Comparison of ENCODE assay signal across 20 mouse cellular contexts in genomic region chr1:57358546-57358945, GRCm38 (mm10). TPM values are rescaled to one million over a fixed set of nuclear protein-coding genes. Genes with fewer than 3 reads are reported as not detected.
DNase-seq lines count a peak whose midpoint lies in the region; ATAC-seq lines count a peak whose summit lies in the region.
"Had no signal": no experiment of that assay in that cellular context is flagged by ENCODE, and none has a peak within 500 bp of the region (broad histone marks: within the 10 kb centered on the region; RNA-seq: fewer than 3 reads in every experiment).

No protein-coding gene starts in this region.

- H3K27ac ChIP-seq in forebrain, embryonic 14.5 days (ENCODE audit: low read depth, low read length): no peak overlapping the region
- no peak overlapping the region for H3K27ac ChIP-seq in forebrain, embryonic 16.5 days (ENCODE audit: low read length)
- H3K27ac ChIP-seq in midbrain, embryonic 15.5 days: no peak overlapping the region
- no peak overlapping the region for H3K27ac ChIP-seq in midbrain, embryonic 13.5 days
- H3K27ac ChIP-seq in embryonic facial prominence, embryonic 14.5 days (replicated peaks; ENCODE audit: low read depth, low read length): no peak overlapping the region
- no peak overlapping the region for H3K27ac ChIP-seq in limb, embryonic 13.5 days
- H3K27ac ChIP-seq in heart, embryonic 10.5 days: no peak overlapping the region
- H3K27ac ChIP-seq: embryonic facial prominence, embryonic 13.5 days; heart, adult 2 months; hindbrain, embryonic 10.5 days; hindbrain, embryonic 14.5 days; intestine, embryonic 15.5 days had no signal

- no peak overlapping the region for H3K4me2 ChIP-seq in forebrain, embryonic 14.5 days (ENCODE audit: low read length)
- H3K4me2 ChIP-seq in forebrain, embryonic 16.5 days (ENCODE audit: low read length): no peak overlapping the region
- H3K4me2 ChIP-seq in midbrain, embryonic 15.5 days: no peak overlapping the region
- no peak overlapping the region for H3K4me2 ChIP-seq in midbrain, embryonic 13.5 days (replicated peaks)
- no peak overlapping the region for H3K4me2 ChIP-seq in embryonic facial prominence, embryonic 14.5 days (ENCODE audit: low read depth, low read length)
- no peak overlapping the region for H3K4me2 ChIP-seq in limb, embryonic 13.5 days (replicated peaks)
- H3K4me2 ChIP-seq: embryonic facial prominence, embryonic 13.5 days; heart, embryonic 12.5 days; hindbrain, embryonic 14.5 days; intestine, embryonic 15.5 days had no signal

- no peaks in the 10 kb centered on the region for H3K27me3 ChIP-seq in forebrain, embryonic 14.5 days (replicated peaks; ENCODE audit: control insufficient read depth, insufficient read depth, low read length)
- H3K27me3 ChIP-seq in forebrain, embryonic 16.5 days (replicated peaks; ENCODE audit: control insufficient read depth, insufficient read depth, low read length): no peaks in the 10 kb centered on the region
- no peaks in the 10 kb centered on the region for H3K27me3 ChIP-seq in midbrain, embryonic 15.5 days (replicated peaks)
- no peaks in the 10 kb centered on the region for H3K27me3 ChIP-seq in midbrain, embryonic 13.5 days
- H3K27me3 ChIP-seq in embryonic facial prominence, embryonic 14.5 days (replicated peaks; ENCODE audit: control insufficient read depth, insufficient read depth, low read length): no peaks in the 10 kb centered on the region
- 0 out of 2 replicates have a peak, but pooled peaks cover 12% of the 10 kb centered on the region for H3K27me3 ChIP-seq in limb, embryonic 13.5 days
- H3K27me3 ChIP-seq in heart, embryonic 10.5 days (ENCODE audit: insufficient read depth, poor library complexity, severe bottlenecking): no peaks in the 10 kb centered on the region; the same call in 1 of the 2 replicates
- H3K27me3 ChIP-seq: embryonic facial prominence, embryonic 13.5 days; heart, embryonic 12.5 days; intestine, embryonic 15.5 days had no signal

- peak; percentile 21 for DNase-seq in forebrain, embryonic 14.5 days (ENCODE audit: low spot score)
- DNase-seq in embryonic facial prominence, embryonic 14.5 days (ENCODE audit: low spot score): peak; percentile 71
- DNase-seq in cerebellum, postnatal 25 days: no peak
- no peak for DNase-seq in heart, embryonic 10.5 days (ENCODE audit: low spot score)
- DNase-seq: adrenal gland, adult 2 months; adrenal gland, postnatal 25 days; cerebellum, adult 2 months; cerebellum, postnatal 10 days; embryo, embryonic 11 days; gastrocnemius, postnatal 10 days; heart, adult 2 months had no signal

- no peaks in the 10 kb centered on the region for H3K9me3 ChIP-seq in forebrain, embryonic 14.5 days (replicated peaks; ENCODE audit: control insufficient read depth, low read length)
- H3K9me3 ChIP-seq in forebrain, embryonic 16.5 days (ENCODE audit: control insufficient read depth, low read length): no peaks in the 10 kb centered on the region
- no peaks in the 10 kb centered on the region for H3K9me3 ChIP-seq in midbrain, embryonic 15.5 days
- H3K9me3 ChIP-seq in midbrain, embryonic 13.5 days: no peaks in the 10 kb centered on the region
- H3K9me3 ChIP-seq in embryonic facial prominence, embryonic 14.5 days (ENCODE audit: control insufficient read depth, low read length): no peaks in the 10 kb centered on the region
- H3K9me3 ChIP-seq in limb, embryonic 13.5 days: no peaks in the 10 kb centered on the region
- H3K9me3 ChIP-seq in heart, embryonic 10.5 days: no peaks in the 10 kb centered on the region
- H3K9me3 ChIP-seq: embryonic facial prominence, embryonic 13.5 days; heart, embryonic 12.5 days; hindbrain, embryonic 10.5 days; intestine, embryonic 15.5 days had no signal

- H3K36me3 ChIP-seq in forebrain, embryonic 14.5 days (ENCODE audit: control insufficient read depth, insufficient read depth, low read length): no peaks in the 10 kb centered on the region
- H3K36me3 ChIP-seq in forebrain, embryonic 16.5 days (ENCODE audit: control insufficient read depth, insufficient read depth): no peaks in the 10 kb centered on the region
- H3K36me3 ChIP-seq in midbrain, embryonic 15.5 days (replicated peaks): no peaks in the 10 kb centered on the region
- H3K36me3 ChIP-seq in midbrain, embryonic 13.5 days: no peaks in the 10 kb centered on the region
- no peaks in the 10 kb centered on the region for H3K36me3 ChIP-seq in embryonic facial prominence, embryonic 14.5 days (ENCODE audit: control insufficient read depth, insufficient read depth, low read length)
- H3K36me3 ChIP-seq in limb, embryonic 13.5 days: no peaks in the 10 kb centered on the region
- no peaks in the 10 kb centered on the region for H3K36me3 ChIP-seq in heart, embryonic 10.5 days
- H3K36me3 ChIP-seq: embryonic facial prominence, embryonic 13.5 days; heart, embryonic 12.5 days; hindbrain, embryonic 10.5 days; intestine, embryonic 15.5 days had no signal

- no peak overlapping the region for H3K4me3 ChIP-seq in forebrain, embryonic 14.5 days (ENCODE audit: low read depth, low read length)
- no peak overlapping the region for H3K4me3 ChIP-seq in forebrain, embryonic 16.5 days (replicated peaks; ENCODE audit: low read length)
- no peak overlapping the region for H3K4me3 ChIP-seq in midbrain, embryonic 15.5 days
- no peak overlapping the region for H3K4me3 ChIP-seq in midbrain, embryonic 13.5 days (replicated peaks)
- H3K4me3 ChIP-seq in embryonic facial prominence, embryonic 14.5 days (ENCODE audit: low read depth, low read length): no peak overlapping the region
- no peak overlapping the region for H3K4me3 ChIP-seq in limb, embryonic 13.5 days
- no peak overlapping the region for H3K4me3 ChIP-seq in heart, embryonic 10.5 days
- H3K4me3 ChIP-seq: embryonic facial prominence, embryonic 13.5 days; heart, adult 2 months; heart, embryonic 12.5 days; hindbrain, embryonic 10.5 days; intestine, embryonic 15.5 days had no signal

- no peak for ATAC-seq in forebrain, embryonic 14.5 days
- no peak for ATAC-seq in forebrain, embryonic 16.5 days
- peak; percentile 60 for ATAC-seq in midbrain, embryonic 15.5 days (replicated peaks)
- no peak for ATAC-seq in midbrain, embryonic 13.5 days
- no peak for ATAC-seq in embryonic facial prominence, embryonic 14.5 days (ENCODE audit: low read depth)
- peak; percentile 73 for ATAC-seq in limb, embryonic 13.5 days (ENCODE audit: low FRiP score, low read depth)
- ATAC-seq: intestine, embryonic 15.5 days had no signal

- H3K4me1 ChIP-seq in forebrain, embryonic 14.5 days (ENCODE audit: control insufficient read depth, insufficient read depth, low read length): no peaks in the 10 kb centered on the region
- no peaks in the 10 kb centered on the region for H3K4me1 ChIP-seq in forebrain, embryonic 16.5 days (replicated peaks; ENCODE audit: control insufficient read depth, insufficient read depth, low read length)
- no peaks in the 10 kb centered on the region for H3K4me1 ChIP-seq in midbrain, embryonic 15.5 days
- no peaks in the 10 kb centered on the region for H3K4me1 ChIP-seq in midbrain, embryonic 13.5 days (replicated peaks)
- H3K4me1 ChIP-seq in embryonic facial prominence, embryonic 14.5 days (ENCODE audit: control insufficient read depth, insufficient read depth, low read length): no peaks in the 10 kb centered on the region
- H3K4me1 ChIP-seq in limb, embryonic 13.5 days: peaks cover 8% of the 10 kb centered on the region
- no peaks in the 10 kb centered on the region for H3K4me1 ChIP-seq in heart, embryonic 10.5 days
- H3K4me1 ChIP-seq: heart, embryonic 12.5 days; hindbrain, embryonic 10.5 days; intestine, embryonic 15.5 days had no signal

- H3K9ac ChIP-seq in forebrain, embryonic 14.5 days (ENCODE audit: low read length): no peak overlapping the region
- H3K9ac ChIP-seq in forebrain, embryonic 16.5 days (replicated peaks; ENCODE audit: low read depth, low read length): no peak overlapping the region
- no peak overlapping the region for H3K9ac ChIP-seq in midbrain, embryonic 15.5 days
- no peak overlapping the region for H3K9ac ChIP-seq in midbrain, embryonic 13.5 days (replicated peaks)
- no peak overlapping the region for H3K9ac ChIP-seq in embryonic facial prominence, embryonic 14.5 days (ENCODE audit: low read depth, low read length)
- no peak overlapping the region for H3K9ac ChIP-seq in limb, embryonic 13.5 days
- H3K9ac ChIP-seq: embryonic facial prominence, embryonic 13.5 days; heart, embryonic 12.5 days; hindbrain, embryonic 14.5 days; intestine, embryonic 15.5 days had no signal

- 69% methylated on average over 5 of the region's 5 CpGs for WGBS in forebrain, embryonic 14.5 days
- 52% methylated on average over 5 of the region's 5 CpGs for WGBS in forebrain, embryonic 16.5 days
- 65% methylated on average over 5 of the region's 5 CpGs for WGBS in midbrain, embryonic 15.5 days
- WGBS in midbrain, embryonic 13.5 days: 71% methylated on average over 5 of the region's 5 CpGs
- 29% methylated on average over 5 of the region's 5 CpGs for WGBS in embryonic facial prominence, embryonic 14.5 days
- WGBS in limb, embryonic 13.5 days: 20% methylated on average over 5 of the region's 5 CpGs
- 73% methylated on average over 5 of the region's 5 CpGs for WGBS in heart, embryonic 10.5 days

RNA-seq across cellular contexts. Expression of gene 1700066M21Rik, which starts 18.9 kb away (rescaled TPM):
- polyA plus RNA-seq in forebrain, embryonic 14.5 days (2014; fragmentation: Nextera tagmentation; extraction: Ambion mirVana): 30.3 and 36.8 TPM in 2 replicates
- polyA plus RNA-seq in forebrain, embryonic 16.5 days (2015; fragmentation: Nextera tagmentation; extraction: Ambion mirVana): 32.6 and 40.8 TPM in 2 replicates
- polyA plus RNA-seq in midbrain, embryonic 15.5 days (2015; fragmentation: Nextera tagmentation; extraction: Ambion mirVana): 16.8 and 17.3 TPM in 2 replicates
- 14.1 and 14.3 TPM in 2 replicates for polyA plus RNA-seq in midbrain, embryonic 13.5 days (2015; fragmentation: Nextera tagmentation; extraction: Ambion mirVana)
- 19.3 and 20.9 TPM in 2 replicates for polyA plus RNA-seq in embryonic facial prominence, embryonic 14.5 days (2014; fragmentation: Nextera tagmentation; extraction: Ambion mirVana)
- polyA plus RNA-seq in limb, embryonic 13.5 days (2015; fragmentation: Nextera tagmentation; extraction: Ambion mirVana): 11.7 and 12.9 TPM in 2 replicates
- 8.5 and 8.9 TPM in 2 replicates for polyA plus RNA-seq in heart, embryonic 10.5 days (2016; fragmentation: Nextera tagmentation; extraction: Ambion mirVana)

RNA-seq across cellular contexts. Expression of gene Maip1, which starts 47.6 kb away (rescaled TPM):
- polyA plus RNA-seq in forebrain, embryonic 14.5 days (2014; fragmentation: Nextera tagmentation; extraction: Ambion mirVana): 14.9 and 16.3 TPM in 2 replicates
- polyA plus RNA-seq in forebrain, embryonic 16.5 days (2015; fragmentation: Nextera tagmentation; extraction: Ambion mirVana): 17.7 and 18.8 TPM in 2 replicates
- polyA plus RNA-seq in midbrain, embryonic 15.5 days (2015; fragmentation: Nextera tagmentation; extraction: Ambion mirVana): 17.1 and 17.5 TPM in 2 replicates
- 18.6 and 19.1 TPM in 2 replicates for polyA plus RNA-seq in midbrain, embryonic 13.5 days (2015; fragmentation: Nextera tagmentation; extraction: Ambion mirVana)
- polyA plus RNA-seq in embryonic facial prominence, embryonic 14.5 days (2014; fragmentation: Nextera tagmentation; extraction: Ambion mirVana): 16.0 and 16.8 TPM in 2 replicates
- polyA plus RNA-seq in limb, embryonic 13.5 days (2015; fragmentation: Nextera tagmentation; extraction: Ambion mirVana): 19.1 and 20.6 TPM in 2 replicates
- polyA plus RNA-seq in heart, embryonic 10.5 days (2016; fragmentation: Nextera tagmentation; extraction: Ambion mirVana): 18.1 and 18.4 TPM in 2 replicates

RNA-seq across cellular contexts. Expression of gene Tyw5, which starts 48.4 kb away (rescaled TPM):
- 19.8 and 23.6 TPM in 2 replicates for polyA plus RNA-seq in forebrain, embryonic 14.5 days (2014; fragmentation: Nextera tagmentation; extraction: Ambion mirVana)
- polyA plus RNA-seq in forebrain, embryonic 16.5 days (2015; fragmentation: Nextera tagmentation; extraction: Ambion mirVana): 24.3 and 25.4 TPM in 2 replicates
- 21.0 and 22.8 TPM in 2 replicates for polyA plus RNA-seq in midbrain, embryonic 15.5 days (2015; fragmentation: Nextera tagmentation; extraction: Ambion mirVana)
- polyA plus RNA-seq in midbrain, embryonic 13.5 days (2015; fragmentation: Nextera tagmentation; extraction: Ambion mirVana): 20.1 and 25.4 TPM in 2 replicates
- 21.7 and 25.8 TPM in 2 replicates for polyA plus RNA-seq in embryonic facial prominence, embryonic 14.5 days (2014; fragmentation: Nextera tagmentation; extraction: Ambion mirVana)
- polyA plus RNA-seq in limb, embryonic 13.5 days (2015; fragmentation: Nextera tagmentation; extraction: Ambion mirVana): 32.6 and 33.0 TPM in 2 replicates
- polyA plus RNA-seq in heart, embryonic 10.5 days (2016; fragmentation: Nextera tagmentation; extraction: Ambion mirVana): 25.2 and 27.9 TPM in 2 replicates

Comparison
In these comparisons a context has a peak if more than half of its experiments do, and no peak if none do; other contexts are left out.
1. ATAC-seq: peak in midbrain, embryonic 15.5 days (single experiment) and limb, embryonic 13.5 days (single experiment); none in forebrain, embryonic 14.5 days (single experiment), forebrain, embryonic 16.5 days (single experiment), midbrain, embryonic 13.5 days (single experiment) and embryonic facial prominence, embryonic 14.5 days (single experiment).
2. DNase-seq: peak in forebrain, embryonic 14.5 days (single experiment) and embryonic facial prominence, embryonic 14.5 days (single experiment); none in cerebellum, postnatal 25 days (0 of 2) and heart, embryonic 10.5 days (single experiment).